Mouse (Mus musculus) mouse embryonic stem cell (cell line): ENCODE data around the gene Dyrk1b.
"Not testable (repeated sequence)": the region's sequence is repeated elsewhere in the genome, so short reads cannot be mapped to it uniquely, and the experiment has no call there.

Experiments
- in situ Hi-C, 2 experiments: fragments of 300-500 bp; cut with MboI; formaldehyde crosslinking; loops; 1 replicate in 1 of 2; 3 replicates in 1 of 2; pipeline ENCODE4 v1.14.3; 2019 to 2020; ENCODE audit warnings: low sequenced_read_pairs in 2 of 2, low pct_unique_long_range_greater_than_20kb in 1 of 2, mixed read lengths in 1 of 2; ENCODE audit not compliant: unreplicated experiment in 1 of 2

The Dyrk1b gene

DNA sequence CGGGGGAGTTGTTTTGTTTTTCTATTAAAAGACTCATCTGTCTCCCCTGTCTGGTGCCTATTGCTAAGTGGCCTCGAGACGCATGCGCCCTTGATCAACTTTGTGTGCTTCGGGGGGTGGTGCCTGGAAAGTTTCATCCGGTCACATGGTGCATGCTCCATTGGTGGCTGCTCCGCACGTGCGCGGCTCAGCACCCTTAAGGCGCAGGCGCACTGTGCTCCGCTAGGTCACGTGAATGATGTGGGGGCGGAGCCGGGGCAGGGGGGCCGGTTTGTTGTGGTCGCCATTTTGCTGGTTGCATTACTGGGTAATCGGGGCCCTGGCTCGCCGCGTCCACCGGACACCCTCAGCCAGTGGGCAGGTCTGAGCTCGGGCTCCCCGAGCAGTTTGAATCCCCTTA, at the start of gene Dyrk1b:
Dyrk1b (plus strand) TSS at position 242 of the 400 bp plus-strand sequence.
- in situ Hi-C loops: no loop called here

DNA sequence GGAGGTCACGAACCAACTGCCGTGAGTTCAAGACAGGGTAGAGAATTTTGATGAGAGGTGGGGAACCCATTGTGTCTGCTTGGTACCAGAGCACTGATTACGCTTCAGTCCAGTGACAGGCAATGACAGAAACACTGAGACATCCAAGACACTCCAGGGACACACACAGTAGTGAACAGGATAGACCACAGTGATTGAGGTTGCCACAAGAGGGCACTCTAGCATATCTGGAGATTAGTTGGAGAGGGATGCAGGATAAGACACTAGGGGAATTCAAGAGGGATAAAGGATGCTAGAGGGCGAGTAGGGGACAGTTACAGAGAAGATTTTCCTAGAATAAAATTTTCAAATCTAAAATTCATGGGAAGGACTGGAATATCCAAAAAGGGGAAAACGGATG, 41.7 kb upstream of the Dyrk1b start:
- in situ Hi-C loops: no loop called here

DNA sequence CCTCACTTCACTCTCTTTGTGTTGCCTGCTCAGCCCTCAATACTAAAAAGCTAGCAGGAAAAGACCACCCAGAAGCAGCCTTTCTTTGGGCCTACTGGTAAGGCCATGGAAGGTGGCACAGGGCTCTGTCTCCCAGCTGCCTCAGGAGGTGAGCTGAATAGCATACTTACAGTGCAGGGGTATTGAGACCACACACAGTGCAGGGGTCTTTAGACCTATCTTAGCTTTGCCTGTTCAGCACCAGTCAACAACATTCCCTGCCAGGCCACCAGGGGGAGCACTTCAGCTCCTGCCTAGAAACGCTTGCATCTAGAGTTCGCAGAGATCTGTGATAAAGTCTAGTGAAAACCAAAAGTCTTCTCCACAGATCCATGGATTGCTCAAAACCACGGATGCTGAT, 31.0 kb upstream of the Dyrk1b start:
- in situ Hi-C loops: loop anchor here in 1 of 2 experiments (10.0 kb wide), 1 partner anchor 63 kb away; no protein-coding TSS in a partner anchor

DNA sequence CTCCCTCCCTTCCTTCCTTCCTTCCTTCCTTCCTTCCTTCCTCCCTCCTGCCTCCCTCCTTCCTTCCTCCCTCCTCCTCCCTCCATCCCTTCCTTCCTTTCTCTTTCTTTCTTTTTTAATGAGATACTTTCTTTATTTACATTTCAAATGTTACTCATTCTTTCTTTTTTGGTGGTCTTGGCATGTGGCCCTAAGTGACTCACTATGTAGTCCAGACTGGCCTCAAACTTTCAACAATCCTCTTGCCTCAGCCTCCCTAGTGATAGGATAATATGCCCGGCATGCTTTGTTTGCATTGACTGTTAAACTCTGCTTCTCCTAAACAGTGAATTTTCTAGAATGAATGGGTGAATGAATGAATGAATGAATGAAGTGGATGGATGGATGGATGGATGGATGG, 29.4 kb upstream of the Dyrk1b start:
- in situ Hi-C loops: loop anchor here in 1 of 2 experiments (10.0 kb wide), 1 partner anchor 65 kb away; no protein-coding TSS in a partner anchor

- in situ Hi-C loops: no loop called here
These were observed 27.6 kb upstream of the Dyrk1b start for GRCm38 (mm10) chr7:28151584-28152221.

GRCm38 (mm10) chr7:28153595-28153994, 25.7 kb upstream of the Dyrk1b start:
- in situ Hi-C loops: not testable (repeated sequence)

DNA sequence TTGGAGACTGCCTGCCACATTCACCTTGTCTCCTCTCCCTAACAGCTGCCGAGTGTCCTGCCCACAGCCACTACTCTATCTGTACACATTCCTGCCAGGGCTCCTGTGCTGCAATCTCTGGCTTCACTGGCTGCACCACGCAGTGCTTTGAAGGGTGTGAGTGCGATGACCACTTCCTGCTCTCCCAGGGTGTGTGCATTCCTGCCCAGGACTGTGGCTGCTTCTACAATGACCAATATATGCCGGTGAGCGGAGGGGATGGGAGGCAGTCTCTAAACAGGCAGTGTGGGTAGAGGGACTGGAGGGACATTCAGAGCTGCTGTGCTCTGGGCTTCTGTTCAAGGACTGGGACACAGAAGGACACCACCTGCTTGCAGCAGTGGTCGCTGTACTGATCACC, 20.0 kb upstream of the Dyrk1b start:
- in situ Hi-C loops: no loop called here

DNA sequence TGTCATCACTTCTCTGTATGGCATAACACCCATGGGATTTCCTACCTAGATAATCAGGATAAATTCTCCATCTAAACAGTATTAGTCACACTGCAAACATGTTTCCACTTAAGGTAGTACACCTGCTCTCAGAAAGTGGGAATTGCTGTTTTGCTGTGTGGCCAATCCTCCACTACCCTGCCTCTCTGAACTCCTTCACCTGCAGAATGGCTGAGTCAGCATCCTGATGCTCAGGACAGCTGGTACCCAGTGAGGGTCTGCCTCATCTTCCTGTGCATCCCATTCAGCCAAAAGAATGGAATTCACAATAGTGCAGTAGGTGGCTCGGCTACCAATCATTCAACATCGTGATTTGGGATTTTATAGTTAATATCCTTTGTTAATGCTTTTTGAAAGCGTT, 19.4 kb upstream of the Dyrk1b start:
- in situ Hi-C loops: loop anchor here in 1 of 2 experiments (10.0 kb wide), 1 partner anchor 105 kb away; the partner anchor contains the start of gene Psmc4

GRCm38 (mm10) chr7:28161163-28161749, 18.0 kb upstream of the Dyrk1b start:
- in situ Hi-C loops: loop anchor here in 1 of 2 experiments (10.0 kb wide), 1 partner anchor 106 kb away; the partner anchor contains the start of gene Psmc4

DNA sequence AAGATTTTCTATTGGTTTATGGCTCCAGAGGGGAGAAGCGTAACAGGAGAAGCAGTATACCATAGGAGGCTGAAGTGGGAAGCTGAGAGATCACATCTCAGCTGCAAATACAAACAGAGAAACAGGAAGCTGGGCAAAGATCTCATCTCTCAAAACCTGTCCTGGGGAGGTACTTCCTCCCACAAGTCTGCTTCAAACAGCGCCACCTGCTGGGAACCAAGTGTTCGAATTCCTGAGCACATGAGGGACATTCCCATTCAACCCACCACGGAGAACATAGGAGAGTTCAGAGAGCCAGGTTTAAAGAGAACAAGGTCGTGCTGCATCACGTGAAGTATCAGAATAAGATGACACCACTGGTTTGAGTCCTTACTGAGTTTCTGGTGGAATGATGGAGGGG, 13.9 kb upstream of the Dyrk1b start:
- in situ Hi-C loops: loop anchor here in 1 of 2 experiments (10.0 kb wide), 1 partner anchor 111 kb away; the partner anchor contains the start of gene Psmc4

GRCm38 (mm10) chr7:28168320-28169115, 10.8 kb upstream of the Dyrk1b start:
- in situ Hi-C loops: loop anchor here in 1 of 2 experiments (10.0 kb wide), 1 partner anchor 114 kb away; the partner anchor contains the start of gene Psmc4

GRCm38 (mm10) chr7:28169489-28170422, 9.5 kb upstream of the Dyrk1b start, which contains the start of gene Fbl:
Gene Fbl, plus strand, starts transcription at chr7:28169710.
- in situ Hi-C loops: loop anchor here in 1 of 2 experiments (10.0 kb wide), 1 partner anchor 115 kb away; the partner anchor contains the start of gene Psmc4

- in situ Hi-C loops: no loop called here
These were observed 3.9 kb upstream of the Dyrk1b start for GRCm38 (mm10) chr7:28175358-28175757.

- in situ Hi-C loops: no loop called here
These were observed 590 bp downstream of the Dyrk1b start for GRCm38 (mm10) chr7:28179741-28180377.

DNA sequence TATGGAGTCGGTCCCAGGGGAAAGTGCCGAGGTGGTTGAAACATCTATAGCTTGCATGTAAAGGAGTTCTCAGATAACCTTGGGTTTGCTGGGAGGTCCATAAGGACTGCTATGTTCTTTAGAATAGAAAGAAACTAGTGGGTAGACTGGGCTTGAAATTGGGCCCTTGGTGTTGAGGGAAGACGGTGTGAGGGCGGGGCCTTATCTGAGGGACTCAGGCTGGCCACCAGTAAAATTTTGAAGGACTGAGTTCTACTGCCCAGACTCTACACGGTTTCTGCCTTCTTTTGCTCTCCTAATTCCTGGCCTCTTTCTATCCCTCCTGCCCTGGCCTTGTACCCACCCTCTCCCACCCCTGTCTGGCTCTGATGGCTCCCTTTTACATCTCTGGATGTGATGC, 1.6 kb downstream of the Dyrk1b start:
- in situ Hi-C loops: no loop called here

DNA sequence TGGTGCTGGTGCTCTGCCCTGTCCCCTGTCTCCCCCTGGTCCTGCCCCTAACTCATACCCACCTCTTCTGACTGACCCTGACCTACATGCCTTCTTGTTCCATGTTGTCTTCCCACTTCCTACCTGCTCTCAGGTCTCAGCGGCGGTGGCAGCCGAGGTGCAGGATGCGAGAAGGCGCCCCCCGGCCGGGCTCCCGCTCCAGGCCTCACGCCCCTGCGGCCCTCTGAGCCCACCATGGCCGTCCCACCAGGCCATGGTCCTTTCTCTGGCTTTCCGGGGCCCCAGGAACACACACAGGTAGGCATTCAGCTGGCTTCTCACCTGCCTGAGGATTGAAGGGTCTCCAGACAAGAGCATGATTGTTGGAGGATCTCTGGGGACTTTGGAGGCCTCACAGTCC, 2.1 kb downstream of the Dyrk1b start:
- in situ Hi-C loops: no loop called here

DNA sequence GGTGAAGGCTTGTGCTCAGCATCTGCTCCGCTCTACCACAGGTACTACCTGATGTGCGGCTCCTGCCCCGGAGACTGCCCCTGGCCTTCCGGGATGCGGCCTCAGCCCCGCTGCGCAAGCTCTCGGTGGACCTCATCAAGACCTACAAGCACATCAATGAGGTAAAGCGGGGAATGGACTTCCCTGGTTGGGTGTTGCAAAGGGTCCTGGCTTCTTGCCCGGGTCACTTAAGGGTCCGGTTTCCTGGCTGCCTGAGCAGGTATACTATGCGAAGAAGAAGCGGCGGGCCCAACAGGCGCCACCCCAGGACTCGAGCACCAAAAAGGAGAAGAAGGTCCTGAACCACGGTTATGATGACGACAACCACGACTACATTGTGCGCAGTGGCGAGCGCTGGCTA, 3.1 kb downstream of the Dyrk1b start:
- in situ Hi-C loops: no loop called here

DNA sequence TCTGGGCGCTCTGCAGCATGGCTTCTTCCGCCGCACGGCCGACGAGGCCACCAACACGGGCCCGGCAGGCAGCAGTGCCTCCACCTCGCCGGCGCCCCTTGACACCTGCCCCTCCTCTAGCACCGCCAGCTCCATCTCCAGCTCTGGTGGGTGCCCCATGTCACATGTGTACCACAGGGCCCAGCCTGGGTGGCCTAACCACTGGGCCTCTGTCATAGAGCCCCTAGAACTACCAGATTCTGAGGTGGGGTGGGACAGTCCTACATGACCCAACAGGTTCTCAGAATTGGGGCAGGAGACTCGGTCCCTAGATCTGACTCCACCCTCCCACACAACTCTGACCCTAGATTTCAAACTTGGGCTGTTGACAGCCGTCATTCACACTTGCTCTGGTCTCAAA, 6.6 kb downstream of the Dyrk1b start:
- in situ Hi-C loops: no loop called here
